Mouse (Mus musculus) forebrain, embryonic 16.5 days (tissue): ENCODE results near the gene Sh3pxd2a. TPM values are rescaled to one million over a fixed set of nuclear protein-coding genes. Genes with fewer than 3 reads are reported as not detected.

ENCODE experiments used
- ATAC-seq: fragments of 200-750 bp; cut with Nextera tagmentation; 2 replicates; pipeline ENCODE4 v1.8.0; 2017; ENCODE audit warnings: mild to moderate bottlenecking, moderate library complexity
- H3K27ac ChIP-seq: fragments of 300-500 bp; sonication (generic); 2 replicates; pipeline ENCODE4 v1.5.1; 2014; ENCODE audit warnings: low read length, control low read depth
- H3K27me3 ChIP-seq: fragments of 300-500 bp; sonication (generic); replicated peaks from 2 replicates; pipeline ENCODE4 v1.6.1; 2014; ENCODE audit warnings: low read length; ENCODE audit not compliant: control insufficient read depth, insufficient read depth
- H3K36me3 ChIP-seq: fragments of 300-500 bp; sonication (generic); 2 replicates; pipeline ENCODE4 v1.6.1; 2014; ENCODE audit not compliant: control insufficient read depth, insufficient read depth
- H3K4me1 ChIP-seq: fragments of 300-500 bp; sonication (generic); replicated peaks from 2 replicates; pipeline ENCODE4 v1.6.1; 2014; ENCODE audit warnings: low read length; ENCODE audit not compliant: control insufficient read depth, insufficient read depth
- H3K4me2 ChIP-seq: fragments of 300-500 bp; sonication (generic); 2 replicates; pipeline ENCODE4 v1.6.1; 2014; ENCODE audit warnings: mild to moderate bottlenecking, low read length, control low read depth
- H3K4me3 ChIP-seq: fragments of 300-500 bp; sonication (generic); replicated peaks from 2 replicates; pipeline ENCODE4 v1.5.1; 2014; ENCODE audit warnings: mild to moderate bottlenecking, low read length, control low read depth
- H3K9ac ChIP-seq: fragments of 300-500 bp; sonication (generic); replicated peaks from 2 replicates; pipeline ENCODE4 v1.6.1; 2014; ENCODE audit warnings: low read depth, low read length, control low read depth
- H3K9me3 ChIP-seq: fragments of 300-500 bp; sonication (generic); 2 replicates; pipeline ENCODE4 v1.6.1; 2016; ENCODE audit warnings: low read length; ENCODE audit not compliant: control insufficient read depth
- WGBS: fragments of 180-500 bp; shearing (Covaris S2); extraction: QIAGEN DNeasy Blood & Tissue Kit; methylation state at CpG from one replicate; pipeline ENCODE4 v1.1.7; 2014; 5-methylcytosine and 5-hydroxymethylcytosine counted together
- polyA plus RNA-seq: library from polyadenylated mRNA; unstranded; fragments of >200 nt; fragmentation: Nextera tagmentation; extraction: Ambion mirVana; gene quantifications from 2 replicates; pipeline ENCODE4 v1.2.1, GENCODE M21; 2015

Sh3pxd2a gene
- polyA plus RNA-seq, 1 experiment from 2014 or later: 2.1 TPM

DNA sequence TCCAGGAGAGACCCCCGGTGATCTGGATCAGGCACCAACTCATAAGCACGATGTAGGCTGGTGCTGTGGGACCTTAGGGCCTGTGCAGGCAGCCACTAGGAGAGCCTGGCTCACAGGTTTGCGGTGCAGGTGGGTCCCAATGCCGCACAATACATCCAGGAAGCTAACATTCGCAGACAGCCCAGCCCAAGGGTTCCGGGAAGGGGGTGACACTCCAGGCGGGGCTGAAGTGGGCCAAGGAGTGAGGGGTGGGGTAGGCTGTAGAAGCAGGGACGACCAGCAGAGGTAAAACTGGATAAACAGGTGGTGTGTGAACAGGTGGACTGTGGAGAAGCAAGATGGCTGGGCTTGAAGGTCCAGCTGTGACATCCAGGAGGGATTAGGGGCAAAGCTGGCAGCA lies 115.2 kb downstream of the Sh3pxd2a start:
- H3K27me3 ChIP-seq: peaks cover 9% of the 10 kb centered on the region; the same call in 1 of the 2 replicates
- WGBS: 78% methylated on average over 8 of the region's 8 CpGs
- H3K36me3 ChIP-seq: no peaks in the 10 kb centered on the region
- H3K4me3 ChIP-seq: no peak overlapping the region
- no peak overlapping the region for H3K27ac ChIP-seq
- H3K4me2 ChIP-seq: no peak overlapping the region
- H3K9ac ChIP-seq: no peak overlapping the region
- no peaks in the 10 kb centered on the region for H3K4me1 ChIP-seq
- peak; percentile 19; the same call in 1 of the 2 replicates for ATAC-seq
- H3K9me3 ChIP-seq: no peaks in the 10 kb centered on the region

DNA sequence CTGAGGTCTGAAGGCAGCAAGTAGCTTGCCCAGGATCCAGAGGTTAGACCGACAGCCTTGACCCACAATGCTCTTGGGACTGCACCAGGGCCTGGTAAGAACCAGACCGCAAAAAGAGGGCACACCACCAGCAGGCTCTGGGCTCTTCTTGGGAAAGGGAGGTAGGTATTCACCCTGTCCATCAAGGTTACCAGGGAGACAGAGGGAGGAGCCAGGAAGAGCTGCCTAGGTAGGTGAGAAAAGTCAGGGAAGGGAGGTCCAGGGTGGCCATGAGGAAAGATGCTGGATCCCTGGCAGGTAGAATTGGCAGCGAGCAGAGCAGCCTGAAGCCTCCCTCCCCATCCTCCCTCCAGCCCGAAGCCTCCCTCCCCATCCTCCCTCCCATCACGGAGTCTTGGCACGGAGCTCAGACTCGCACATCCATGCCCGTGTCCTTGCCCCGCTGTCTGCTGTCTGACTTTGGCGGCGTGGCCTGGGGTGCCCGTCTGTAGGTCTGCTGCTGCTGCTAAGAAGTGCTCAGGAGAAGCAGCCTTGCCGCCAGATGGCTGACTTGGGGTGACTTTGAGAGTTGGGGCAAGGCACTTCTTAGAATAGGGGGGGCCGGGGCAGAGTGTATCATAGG lies 115.7 kb downstream of the Sh3pxd2a start:
- Histone ChIP-seq H3K4me1 (peaks cover under 1% of the 10 kb centered on the region; the same call in 1 of the 2 replicates), H3K4me2 (no peak overlapping the region), H3K9me3 (no peaks in the 10 kb centered on the region), H3K4me3 (no peak overlapping the region), H3K9ac (no peak overlapping the region), H3K27me3 (peaks cover 12% of the 10 kb centered on the region; the same call in 1 of the 2 replicates), H3K27ac (no peak overlapping the region), H3K36me3 (no peaks in the 10 kb centered on the region)
- ATAC-seq: peak; percentile 27; the same call in 1 of the 2 replicates
- WGBS: 58% methylated on average over 14 of the region's 14 CpGs

DNA sequence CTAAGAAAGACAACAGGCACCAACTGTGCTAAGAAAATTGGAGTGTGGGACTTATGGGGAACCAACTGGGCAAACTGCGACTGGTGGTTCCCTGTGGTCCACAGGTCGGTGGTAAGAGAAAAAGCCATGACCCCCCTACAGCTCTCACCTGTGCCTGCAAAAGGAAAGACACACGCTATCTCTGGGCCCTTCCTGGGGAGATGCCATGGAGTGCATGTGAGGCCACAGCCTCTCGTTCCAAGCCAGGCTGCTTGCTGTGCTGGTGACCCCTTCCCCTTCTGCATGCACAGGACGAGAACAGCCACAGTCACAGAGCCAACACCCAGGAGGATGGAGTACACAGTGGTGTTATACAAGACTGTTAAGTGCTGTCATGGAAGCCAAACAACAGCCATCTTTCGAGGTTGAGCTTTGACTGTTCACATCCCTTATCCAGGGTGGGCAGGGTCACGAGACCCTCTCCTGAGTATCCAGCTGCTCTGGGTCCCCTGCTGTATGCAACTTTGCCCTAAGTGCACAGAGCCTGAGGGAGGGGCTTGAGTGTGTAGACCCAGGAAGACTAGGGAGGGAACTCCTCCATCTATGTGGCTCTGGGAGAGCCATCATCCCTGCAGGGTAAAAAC lies 117.1 kb downstream of the Sh3pxd2a start:
- Histone ChIP-seq H3K4me1 (peaks cover 11% of the 10 kb centered on the region; the same call in 1 of the 2 replicates), H3K36me3 (no peaks in the 10 kb centered on the region), H3K27me3 (peaks cover 18% of the 10 kb centered on the region; the same call in 1 of the 2 replicates), H3K9me3 (no peaks in the 10 kb centered on the region), H3K9ac (no peak overlapping the region), H3K4me2 (no peak overlapping the region), H3K4me3 (no peak overlapping the region), H3K27ac (no peak overlapping the region)
- ATAC-seq: no peak
- 65% methylated on average over 7 of the region's 7 CpGs for WGBS

DNA sequence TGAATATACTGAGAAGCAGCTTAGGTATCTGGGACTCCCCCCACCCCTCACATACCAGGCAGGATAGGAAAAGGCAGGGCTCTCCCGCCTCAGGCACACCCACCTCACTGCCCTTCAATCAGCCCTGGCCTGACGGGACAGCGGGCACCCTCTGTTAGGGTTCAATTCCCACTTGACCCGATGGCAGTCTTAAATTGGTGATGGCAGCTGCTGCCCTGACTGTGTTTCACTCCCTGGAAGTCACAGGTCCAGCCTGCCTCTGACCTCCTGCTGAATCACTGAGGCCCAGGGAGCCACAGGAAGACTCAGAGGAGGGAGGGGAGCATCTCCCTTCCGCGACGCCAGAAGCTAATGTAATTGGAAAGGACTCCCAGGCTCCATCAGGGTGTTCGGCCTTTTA lies 117.6 kb downstream of the Sh3pxd2a start:
- no peak overlapping the region for H3K9ac ChIP-seq
- H3K27ac ChIP-seq: no peak overlapping the region
- peaks cover 19% of the 10 kb centered on the region; the same call in 1 of the 2 replicates for H3K27me3 ChIP-seq
- H3K4me1 ChIP-seq: peaks cover 11% of the 10 kb centered on the region; the same call in 1 of the 2 replicates
- no peak overlapping the region for H3K4me3 ChIP-seq
- no peaks in the 10 kb centered on the region for H3K9me3 ChIP-seq
- no peaks in the 10 kb centered on the region for H3K36me3 ChIP-seq
- 59% methylated on average over 8 of the region's 8 CpGs for WGBS
- H3K4me2 ChIP-seq: no peak overlapping the region
- ATAC-seq: no peak

DNA sequence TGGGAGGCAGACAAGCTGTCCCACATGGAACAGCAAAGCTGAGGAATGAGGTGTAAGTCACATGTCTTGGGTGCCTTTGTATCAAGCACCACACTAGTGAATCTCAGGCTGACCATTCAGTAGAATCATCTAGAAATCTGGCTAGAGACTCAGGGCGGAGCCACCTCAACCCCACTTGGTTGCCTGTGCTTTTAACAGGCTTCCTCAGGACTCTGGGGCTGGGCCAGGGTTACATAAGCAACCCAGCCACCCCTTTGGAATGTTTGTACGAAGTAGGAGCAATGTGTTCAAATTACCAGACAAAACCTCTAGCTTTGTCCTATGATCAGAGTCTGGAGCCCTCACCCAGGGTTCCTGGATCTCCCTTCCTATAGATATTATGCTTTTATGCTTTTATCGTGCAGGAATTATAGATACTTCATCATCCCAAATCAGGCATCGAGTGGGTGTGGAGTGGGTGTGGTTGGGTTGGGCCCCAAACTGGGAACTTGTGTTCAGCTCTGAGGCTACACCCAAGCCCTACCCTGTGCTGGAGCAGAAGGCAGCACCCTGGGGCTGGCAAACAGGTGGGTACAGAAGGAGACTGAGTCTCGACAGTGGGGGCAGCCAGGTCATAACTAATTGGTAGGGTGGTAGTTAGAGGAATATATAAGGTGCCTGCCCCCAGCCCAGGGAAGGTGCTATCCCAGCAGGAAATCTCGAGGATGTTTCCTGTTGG lies 118.2 kb downstream of the Sh3pxd2a start:
- no peak for ATAC-seq
- Histone ChIP-seq H3K9ac (no peak overlapping the region), H3K27ac (no peak overlapping the region), H3K36me3 (no peaks in the 10 kb centered on the region), H3K9me3 (no peaks in the 10 kb centered on the region), H3K4me2 (no peak overlapping the region), H3K27me3 (peaks cover 19% of the 10 kb centered on the region; the same call in 1 of the 2 replicates), H3K4me1 (peaks cover 11% of the 10 kb centered on the region; the same call in 1 of the 2 replicates), H3K4me3 (no peak overlapping the region)
- WGBS: 76% methylated on average over 6 of the region's 6 CpGs

DNA sequence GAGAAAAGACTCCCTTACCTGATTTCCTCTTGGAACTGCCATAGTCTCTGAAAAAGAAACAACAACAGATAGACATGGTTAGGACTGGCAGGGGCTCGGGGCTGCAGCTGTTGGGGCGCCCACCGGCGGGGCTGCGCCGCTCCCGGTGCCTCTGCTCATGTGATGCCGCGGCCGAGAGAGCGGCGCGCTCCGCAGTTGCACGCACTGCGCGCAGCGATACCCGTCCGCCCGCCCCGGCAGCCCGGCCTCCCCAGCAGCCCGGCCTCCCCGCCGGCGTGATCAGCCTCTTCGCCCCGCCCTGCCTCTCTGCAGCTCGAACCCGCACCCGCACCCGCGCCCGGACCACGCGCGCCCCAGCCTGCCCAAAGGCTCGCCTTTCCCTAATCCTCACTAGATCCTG lies 120.8 kb downstream of the Sh3pxd2a start:
- WGBS: 3% methylated on average over 32 of the region's 39 CpGs
- peak; percentile 59 for ATAC-seq
- peak overlapping the region; percentile 14; the same call in 1 of the 2 replicates for H3K9ac ChIP-seq
- no peaks in the 10 kb centered on the region for H3K36me3 ChIP-seq
- peaks cover 19% of the 10 kb centered on the region; the same call in 1 of the 2 replicates for H3K27me3 ChIP-seq
- H3K9me3 ChIP-seq: no peaks in the 10 kb centered on the region
- H3K4me2 ChIP-seq: peak overlapping the region; percentile 57
- peak overlapping the region; percentile 40 for H3K4me3 ChIP-seq
- no peak overlapping the region for H3K27ac ChIP-seq
- H3K4me1 ChIP-seq: peaks cover 21% of the 10 kb centered on the region

DNA sequence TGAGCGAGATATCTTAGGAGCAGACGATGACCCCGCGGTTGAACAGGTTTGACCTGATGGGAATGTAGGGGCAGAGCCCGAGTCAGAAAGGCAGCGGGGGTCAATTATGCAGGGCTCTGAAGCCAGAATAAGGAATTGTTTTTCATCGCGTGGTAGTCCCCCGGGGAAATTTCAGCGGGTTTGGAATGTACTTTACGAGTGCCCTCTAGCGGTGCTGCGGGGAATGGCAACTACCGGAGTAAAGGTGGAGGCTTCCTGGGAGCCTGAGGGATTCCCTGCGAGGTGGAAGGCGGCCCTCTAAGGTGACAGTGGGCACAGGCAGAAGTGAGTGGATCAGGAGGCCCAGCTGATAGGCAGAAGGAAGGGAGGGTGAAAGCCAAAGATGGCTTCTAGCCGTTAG lies 125.0 kb downstream of the Sh3pxd2a start:
- Histone ChIP-seq H3K4me2 (peak overlapping the region; percentile 62), H3K9ac (peak overlapping the region; percentile 45), H3K9me3 (no peaks in the 10 kb centered on the region), H3K4me1 (peaks cover 44% of the 10 kb centered on the region), H3K27me3 (peaks cover 12% of the 10 kb centered on the region; the same call in 1 of the 2 replicates), H3K4me3 (peak overlapping the region; percentile 34), H3K36me3 (no peaks in the 10 kb centered on the region), H3K27ac (no peak overlapping the region)
- no peak for ATAC-seq
- 1% methylated on average over 17 of the region's 17 CpGs for WGBS

DNA sequence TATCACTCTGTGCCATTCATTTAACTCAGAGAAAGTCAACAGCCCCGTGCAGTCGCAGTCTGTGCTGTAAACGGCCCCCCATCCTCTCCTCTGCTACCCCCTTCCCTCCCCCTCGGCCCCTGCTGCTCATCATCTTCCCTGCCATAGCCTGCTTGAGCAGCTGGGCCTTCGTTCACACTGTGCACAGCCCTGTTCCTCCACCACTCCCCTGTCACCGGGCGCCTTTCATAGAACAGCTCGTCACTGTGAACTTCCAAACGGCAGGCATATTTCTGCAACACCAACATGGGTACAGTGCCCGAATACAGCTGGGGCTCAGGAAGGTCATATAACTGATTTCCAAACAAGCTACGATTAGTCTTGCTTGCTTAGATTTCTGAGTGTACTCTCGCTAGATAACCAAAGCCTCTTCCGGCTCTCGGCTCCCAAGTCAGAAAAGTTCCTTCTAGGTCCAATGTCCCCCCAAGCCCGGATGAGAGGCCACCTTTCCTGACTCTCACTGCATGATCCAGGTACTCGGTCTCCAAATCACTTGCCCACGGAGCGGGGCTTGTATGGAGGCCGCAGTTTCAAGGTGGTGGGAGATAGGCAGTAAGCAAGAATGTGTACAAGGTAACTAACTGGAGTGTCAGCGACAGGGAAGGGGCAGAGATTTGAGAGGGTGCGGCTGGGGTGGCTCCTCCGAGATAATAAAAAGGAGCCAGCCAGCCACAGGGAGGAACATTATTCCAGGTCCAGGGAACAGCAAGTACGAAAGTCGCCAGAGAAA lies 125.6 kb downstream of the Sh3pxd2a start:
- H3K4me3 ChIP-seq: peak overlapping the region; percentile 34
- H3K4me2 ChIP-seq: peak overlapping the region; percentile 62
- H3K9me3 ChIP-seq: no peaks in the 10 kb centered on the region
- peaks cover 44% of the 10 kb centered on the region for H3K4me1 ChIP-seq
- peak; percentile 35 for ATAC-seq
- 24% methylated on average over 24 of the region's 24 CpGs for WGBS
- no peak overlapping the region for H3K27ac ChIP-seq
- no peaks in the 10 kb centered on the region for H3K36me3 ChIP-seq
- H3K27me3 ChIP-seq: peaks cover 7% of the 10 kb centered on the region; the same call in 1 of the 2 replicates
- H3K9ac ChIP-seq: peak overlapping the region; percentile 45
